Mouse (Mus musculus) hindlimb bud, embryonic 11.5 days (tissue): ENCODE data around the gene Tspan12.

Source experiments
- DNase-seq: peaks from one replicate; pipeline ENCODE4 v3.0.0-alpha.2; 2012; ENCODE audit warnings: low read depth, low spot score; ENCODE audit errors: extremely low spot score

Tspan12 gene

DNA sequence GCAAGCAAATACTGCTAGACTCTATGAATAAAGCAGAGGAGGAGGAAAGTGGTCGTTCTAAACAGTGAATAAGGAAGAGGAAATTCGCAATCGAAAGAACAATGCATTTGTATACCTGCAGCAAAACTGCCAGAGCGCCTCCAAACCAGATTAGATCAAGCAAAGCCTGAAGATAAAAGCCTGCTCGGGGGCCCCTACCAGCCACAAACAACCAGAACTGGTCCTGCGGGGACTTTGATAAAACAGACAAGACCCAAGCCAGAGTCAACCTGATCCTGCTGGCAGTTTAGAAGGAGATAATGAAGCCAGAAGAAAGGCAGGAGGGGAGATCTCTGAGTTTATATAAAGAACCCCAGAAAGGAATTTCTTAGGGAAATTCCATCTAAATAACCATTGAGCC is 65.0 kb downstream of the Tspan12 start:
- no peak for DNase-seq

- DNase-seq = no peak
Measured at GRCm38 (mm10) chr6:21774213-21774916, 78.0 kb downstream of the Tspan12 start.

GRCm38 (mm10) chr6:21769447-21769809 is 82.9 kb downstream of the Tspan12 start:
- no peak for DNase-seq

DNA sequence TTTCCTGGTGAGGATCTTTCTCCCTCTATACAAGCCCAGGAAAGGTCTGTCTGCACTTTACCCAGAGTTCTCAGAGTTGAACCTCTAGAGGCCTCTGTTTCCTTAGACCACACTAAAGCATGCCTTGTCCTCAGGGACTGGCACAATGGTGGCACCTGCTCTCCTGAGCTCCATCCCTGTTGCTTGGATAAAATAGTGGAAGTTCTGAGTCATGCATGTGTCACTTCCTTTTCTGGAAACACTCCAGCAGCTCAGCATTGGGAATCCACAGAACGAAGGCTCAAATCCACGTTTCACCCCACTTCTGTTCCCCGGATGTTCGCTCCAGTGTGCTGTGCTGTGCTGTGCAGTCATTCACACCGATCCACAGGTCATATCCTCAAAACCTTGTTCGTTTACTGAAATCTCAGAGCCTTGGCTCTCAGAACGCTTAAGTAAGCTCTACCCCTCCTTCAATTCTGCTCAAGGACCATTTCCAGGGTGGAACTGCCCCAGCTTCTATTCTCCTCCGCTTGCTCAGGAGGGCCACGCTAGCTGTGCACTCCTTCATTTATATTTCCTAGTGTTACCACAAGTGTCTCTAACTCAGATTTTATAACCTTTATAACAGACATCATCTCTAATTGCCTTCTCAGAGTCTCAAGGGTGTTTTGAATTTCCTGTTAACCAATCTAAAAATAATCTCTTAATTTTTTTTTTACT is 83.4 kb downstream of the Tspan12 start:
- DNase-seq = no peak

- DNase-seq = no peak
Measured at GRCm38 (mm10) chr6:21767787-21768221, 84.5 kb downstream of the Tspan12 start.

DNA sequence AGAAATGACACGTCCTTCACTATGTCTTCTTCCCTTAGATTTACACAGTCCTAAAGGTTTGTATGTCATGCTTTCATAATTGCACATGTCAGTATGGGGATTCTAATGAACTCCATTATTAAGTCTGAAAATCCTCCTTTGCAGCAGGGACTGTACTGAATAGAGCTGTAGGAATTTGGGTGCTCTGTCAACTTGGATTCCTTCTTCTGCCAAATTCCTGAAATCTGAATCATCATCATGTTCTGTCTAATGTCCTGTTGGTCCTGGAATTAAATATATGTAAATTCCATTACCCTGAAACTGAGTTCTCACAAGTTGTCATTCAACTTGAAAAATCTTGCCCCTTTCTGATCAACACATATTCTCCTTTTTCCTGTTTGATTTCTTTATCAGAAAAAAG is 104.8 kb downstream of the Tspan12 start:
- DNase-seq = no peak

GRCm38 (mm10) chr6:21744615-21745266 is 107.6 kb downstream of the Tspan12 start:
- DNase-seq = no peak

- no peak for DNase-seq
Measured at GRCm38 (mm10) chr6:21740606-21741005, 111.7 kb downstream of the Tspan12 start.

DNA sequence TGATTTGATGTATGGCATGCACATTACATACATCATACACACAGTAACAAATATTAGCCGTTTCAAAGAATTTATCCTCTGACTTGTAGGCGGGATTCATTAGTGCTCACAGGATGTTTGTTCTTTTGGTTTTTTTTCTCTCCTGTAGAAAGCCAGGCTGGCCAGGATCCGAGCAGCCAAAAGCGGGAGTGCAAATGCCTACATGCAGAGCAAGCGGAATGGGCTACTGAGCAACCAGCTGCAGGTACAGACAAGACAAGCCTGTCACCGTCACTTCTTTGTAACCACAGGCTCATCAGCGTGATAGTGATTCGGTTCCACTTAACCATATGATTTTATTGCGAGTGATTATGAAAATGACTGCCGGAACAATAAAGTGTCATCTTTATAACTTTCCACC is 130.1 kb downstream of the Tspan12 start:
- no peak for DNase-seq
